Mouse (Mus musculus) G1E-ER4 (cell line): ENCODE data around the gene Erg. TPM values are rescaled to one million over a fixed set of nuclear protein-coding genes. Genes with fewer than 3 reads are reported as not detected.

Experiments
- GATA1 ChIP-seq: IDR thresholded peaks from one replicate; pipeline ENCODE4 v1.8.0; 2012; ENCODE audit warnings: low read length, inconsistent platforms
- polyA plus RNA-seq: library from polyadenylated mRNA; stranded (reverse); fragments of >175 nt; gene quantifications from 2 replicates; pipeline ENCODE4 v1.2.3, GENCODE M21; 2012

The Erg gene
- polyA plus RNA-seq = 0.81 and 0.82 TPM in 2 replicates

DNA sequence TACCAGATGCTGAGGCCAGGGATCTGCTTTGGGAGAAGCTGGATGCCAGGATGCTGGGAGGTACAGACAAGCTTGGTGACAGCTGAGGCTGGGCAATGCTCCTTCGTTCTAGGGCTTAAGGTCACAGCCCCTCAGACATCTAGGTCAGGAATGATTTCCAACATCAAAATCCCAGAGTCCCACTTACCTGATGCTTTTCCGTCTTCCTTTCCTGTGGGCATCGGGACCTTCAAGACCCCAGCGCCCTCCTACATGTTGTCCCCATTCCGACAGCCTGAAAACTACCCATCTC, at the start of gene Erg:
Gene Erg, minus strand, starts transcription at position 283 of the 292 bp plus-strand sequence.
- TF ChIP-seq GATA1 = no peak

GRCm38 (mm10) chr16:95631816-95632215, 45.4 kb upstream of the Erg start:
- TF ChIP-seq GATA1 = no peak

- no peak for TF ChIP-seq GATA1
Measured at GRCm38 (mm10) chr16:95623876-95624770, 37.7 kb upstream of the Erg start.

DNA sequence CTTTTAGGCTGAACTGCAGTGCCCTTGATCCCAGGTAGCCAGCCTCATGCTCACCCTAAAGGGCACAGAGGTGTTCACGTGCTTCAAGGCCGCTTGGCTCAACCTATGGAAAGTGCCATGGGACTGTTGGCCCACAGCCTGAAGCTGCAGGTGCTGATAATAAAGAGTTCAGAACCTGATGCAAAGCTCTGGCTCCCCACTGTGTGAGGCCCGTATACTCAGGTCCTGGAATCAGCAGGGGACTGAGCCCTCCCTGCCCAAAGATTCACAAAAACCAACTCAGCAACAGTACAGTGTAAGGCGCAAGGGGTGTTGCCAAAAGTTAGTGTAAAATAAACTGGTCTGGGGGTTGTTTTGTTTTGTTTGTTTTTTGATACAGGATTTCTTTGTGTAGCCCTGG, 36.7 kb upstream of the Erg start:
- TF ChIP-seq GATA1 = no peak

GRCm38 (mm10) chr16:95619859-95620325, 33.5 kb upstream of the Erg start:
- TF ChIP-seq GATA1 = no peak

DNA sequence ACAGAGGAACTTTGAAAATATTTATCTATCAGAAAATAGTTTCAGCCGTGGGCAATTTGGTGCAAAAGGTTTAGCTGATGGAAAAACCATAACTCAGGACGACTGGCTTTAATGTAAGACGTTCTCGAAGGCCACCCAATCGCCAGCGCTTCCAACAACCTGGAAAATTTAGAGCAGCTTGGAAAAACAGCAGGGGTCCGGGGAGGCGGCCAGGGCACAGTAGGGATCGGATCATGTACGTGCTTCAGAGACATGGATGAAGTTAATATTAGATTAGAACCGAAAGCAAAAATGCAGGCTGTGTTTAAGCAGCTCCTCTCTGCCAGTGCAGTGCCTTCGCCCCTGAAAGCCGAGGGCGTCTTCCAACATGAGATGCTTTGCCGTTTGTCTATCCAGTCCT, 31.8 kb upstream of the Erg start:
- TF ChIP-seq GATA1 = no peak

GRCm38 (mm10) chr16:95617720-95618119, 31.3 kb upstream of the Erg start:
- no peak for TF ChIP-seq GATA1

- TF ChIP-seq GATA1 = no peak
Measured at GRCm38 (mm10) chr16:95615579-95615978, 29.2 kb upstream of the Erg start.

DNA sequence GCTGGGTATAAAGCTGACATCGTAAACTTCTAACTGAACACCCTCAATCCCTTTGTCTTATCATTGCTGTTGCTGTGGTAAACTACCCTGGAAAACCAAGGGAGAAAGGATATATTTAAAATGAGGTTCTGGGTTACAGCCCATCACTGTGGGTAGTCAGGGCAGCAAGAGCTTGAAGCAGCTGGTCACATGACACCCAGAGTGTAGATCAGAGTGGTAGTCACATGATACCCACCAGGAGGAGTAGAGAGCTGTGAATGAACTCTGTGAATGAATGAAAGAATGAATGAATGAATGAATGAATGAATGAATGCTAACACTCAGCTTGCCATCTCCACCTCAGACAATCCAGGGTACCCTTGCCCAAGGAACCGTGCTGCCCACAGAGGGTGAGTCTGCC, 28.1 kb upstream of the Erg start:
- no peak for TF ChIP-seq GATA1

GRCm38 (mm10) chr16:95611982-95612746, 25.8 kb upstream of the Erg start:
- TF ChIP-seq GATA1 = no peak

GRCm38 (mm10) chr16:95608624-95609023, 22.2 kb upstream of the Erg start:
- TF ChIP-seq GATA1 = no peak

- TF ChIP-seq GATA1 = no peak
Measured at GRCm38 (mm10) chr16:95605304-95605703, 18.9 kb upstream of the Erg start.

- TF ChIP-seq GATA1 = no peak
Measured at GRCm38 (mm10) chr16:95602504-95602903, 16.1 kb upstream of the Erg start.

DNA sequence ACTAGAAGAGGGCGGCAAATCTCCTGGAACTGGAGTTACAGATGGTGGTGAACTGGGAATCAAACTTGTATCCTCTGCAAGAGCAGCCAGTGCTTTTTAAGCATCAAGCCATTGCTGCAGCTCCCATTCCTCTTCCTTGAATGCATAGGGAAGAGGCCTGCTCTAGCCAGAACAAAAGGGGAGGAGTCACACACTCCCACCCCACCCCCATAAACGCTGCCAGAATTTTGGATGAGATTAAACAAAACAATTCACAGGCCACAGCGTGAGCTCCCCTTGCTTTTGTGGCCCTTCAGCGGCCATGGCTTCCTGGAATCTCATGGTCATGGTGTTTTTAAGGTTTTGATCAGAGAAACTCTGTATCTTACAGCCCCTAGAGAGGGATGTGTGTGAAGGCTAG, 15.4 kb upstream of the Erg start:
- TF ChIP-seq GATA1 = no peak

DNA sequence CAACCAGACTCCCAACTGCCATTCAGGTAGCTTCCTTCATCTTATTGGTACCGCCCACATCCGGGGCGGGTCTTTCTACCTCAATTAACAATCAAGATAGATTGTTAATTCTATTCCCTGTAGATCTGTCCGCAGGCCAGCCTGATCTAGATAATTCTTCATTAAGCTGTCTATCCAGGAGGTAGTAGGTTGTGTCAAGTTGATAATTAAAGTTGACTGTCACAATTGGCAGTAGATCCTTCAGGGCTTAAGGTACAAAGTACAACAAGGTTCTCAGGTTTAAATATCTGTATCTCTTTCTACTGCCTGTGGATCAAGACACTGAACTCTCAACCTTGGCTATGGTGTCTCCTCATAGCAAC, 14.8 kb upstream of the Erg start:
- TF ChIP-seq GATA1 = no peak

GRCm38 (mm10) chr16:95600572-95601218, 14.3 kb upstream of the Erg start:
- no peak for TF ChIP-seq GATA1

DNA sequence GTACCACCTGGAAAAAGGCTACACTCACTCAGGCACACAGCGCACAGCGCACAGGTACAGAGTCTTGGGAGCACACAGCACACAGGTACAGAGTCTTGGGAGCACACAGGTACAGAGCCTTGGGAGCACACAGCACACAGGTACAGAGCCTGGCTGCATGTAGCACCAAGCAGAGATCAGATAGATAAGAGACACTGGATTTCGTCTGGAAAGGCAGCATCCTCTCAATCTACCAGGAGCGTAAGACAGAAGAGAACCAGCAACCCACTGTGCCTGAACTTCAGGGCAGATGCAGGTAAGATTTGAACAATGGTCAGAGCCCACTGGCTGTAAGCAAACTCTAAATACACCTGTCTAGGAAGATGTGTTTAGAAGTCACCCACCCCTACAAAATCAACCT, 12.5 kb upstream of the Erg start:
- TF ChIP-seq GATA1 = no peak
